Mouse (Mus musculus) hindbrain, embryonic 11.5 days (tissue): ENCODE data around the gene Fbxo31. TPM values are rescaled to one million over a fixed set of nuclear protein-coding genes. Genes with fewer than 3 reads are reported as not detected.
A peak's percentile ranks its signal among the peaks of the same experiment; 100 is the strongest.

Experiments
- ATAC-seq: fragments of 200-750 bp; cut with Nextera tagmentation; 2 replicates; pipeline ENCODE4 v1.8.0; 2017; ENCODE audit warnings: mild to moderate bottlenecking, moderate TSS enrichment, moderate library complexity; ENCODE audit not compliant: low FRiP score
- DNase-seq: peaks from one replicate; pipeline ENCODE4 v3.0.0-alpha.2; 2015; ENCODE audit warnings: low spot score
- H3K27ac ChIP-seq: fragments of 300-500 bp; sonication (generic); 2 replicates; pipeline ENCODE4 v1.5.1; 2014; ENCODE audit warnings: mild to moderate bottlenecking, low read depth, low read length
- H3K27me3 ChIP-seq: fragments of 300-500 bp; sonication (generic); 2 replicates; pipeline ENCODE4 v1.6.1; 2014; ENCODE audit warnings: mild to moderate bottlenecking, low read length, moderate library complexity, mixed read lengths; ENCODE audit not compliant: control insufficient read depth, insufficient read depth
- H3K36me3 ChIP-seq: fragments of 300-500 bp; sonication (generic); 2 replicates; pipeline ENCODE4 v1.6.1; 2014; ENCODE audit warnings: mild to moderate bottlenecking, low read length, moderate library complexity, mixed read lengths; ENCODE audit not compliant: control insufficient read depth, insufficient read depth
- H3K4me1 ChIP-seq: fragments of 300-500 bp; sonication (generic); replicated peaks from 2 replicates; pipeline ENCODE4 v1.6.1; 2014; ENCODE audit warnings: low read length, mixed read lengths; ENCODE audit not compliant: control insufficient read depth, insufficient read depth
- H3K4me2 ChIP-seq: fragments of 300-500 bp; sonication (generic); replicated peaks from 2 replicates; pipeline ENCODE4 v1.6.1; 2014; ENCODE audit warnings: mild to moderate bottlenecking, low read depth, low read length
- H3K4me3 ChIP-seq: fragments of 300-500 bp; sonication (generic); 2 replicates; pipeline ENCODE4 v1.5.1; 2014; ENCODE audit warnings: low read depth, low read length
- H3K9ac ChIP-seq: fragments of 300-500 bp; sonication (generic); 2 replicates; pipeline ENCODE4 v1.6.1; 2014; ENCODE audit warnings: low read depth, low read length
- H3K9me3 ChIP-seq: fragments of 300-500 bp; sonication (generic); 2 replicates; pipeline ENCODE4 v1.6.1; 2016; ENCODE audit warnings: low read length; ENCODE audit not compliant: control insufficient read depth
- WGBS: fragments of 180-500 bp; shearing (Covaris S2); extraction: QIAGEN DNeasy Blood & Tissue Kit; methylation state at CpG from one replicate; pipeline ENCODE4 v1.1.7; 2014; 5-methylcytosine and 5-hydroxymethylcytosine counted together
- polyA plus RNA-seq: library from polyadenylated mRNA; unstranded; fragments of >200 nt; fragmentation: Nextera tagmentation; extraction: Ambion mirVana; gene quantifications from 2 replicates; pipeline ENCODE4 v1.2.1, GENCODE M21; 2014

The Fbxo31 gene
- polyA plus RNA-seq, 1 experiment from 2014 or later: 13.2 TPM

- WGBS: 61% methylated on average over 24 of the region's 24 CpGs
- H3K4me3 ChIP-seq: no peak overlapping the region
- H3K4me2 ChIP-seq: no peak overlapping the region
- H3K9me3 ChIP-seq: no peaks in the 10 kb centered on the region
- no peaks in the 10 kb centered on the region for H3K27me3 ChIP-seq
- no peak overlapping the region for H3K27ac ChIP-seq
- no peaks in the 10 kb centered on the region for H3K36me3 ChIP-seq
- no peaks in the 10 kb centered on the region; the same call in 1 of the 2 replicates for H3K4me1 ChIP-seq
- no peak for ATAC-seq
- H3K9ac ChIP-seq: no peak overlapping the region
- DNase-seq: no peak
Observed at GRCm38 (mm10) chr8:121551065-121551985, 27.3 kb downstream of the Fbxo31 start.

- Histone ChIP-seq H3K27me3 (no peaks in the 10 kb centered on the region), H3K4me2 (no peak overlapping the region), H3K9ac (no peak overlapping the region), H3K9me3 (no peaks in the 10 kb centered on the region), H3K27ac (no peak overlapping the region), H3K36me3 (no peaks in the 10 kb centered on the region), H3K4me1 (no peaks in the 10 kb centered on the region; the same call in 1 of the 2 replicates), H3K4me3 (no peak overlapping the region)
- DNase-seq (no peak), ATAC-seq (no peak)
- 90% methylated on average over 6 of the region's 6 CpGs for WGBS
Observed at GRCm38 (mm10) chr8:121550056-121550455, 28.6 kb downstream of the Fbxo31 start.

GRCm38 (mm10) chr8:121547132-121547531 is 31.5 kb downstream of the Fbxo31 start:
- no peak overlapping the region for H3K9ac ChIP-seq
- 14% methylated on average over 7 of the region's 7 CpGs for WGBS
- DNase-seq (peak; percentile 90), ATAC-seq (peak; percentile 38; the same call in 1 of the 2 replicates)
- H3K9me3 ChIP-seq: no peaks in the 10 kb centered on the region
- no peak overlapping the region for H3K27ac ChIP-seq
- no peak overlapping the region for H3K4me2 ChIP-seq
- no peaks in the 10 kb centered on the region for H3K36me3 ChIP-seq
- H3K4me3 ChIP-seq: no peak overlapping the region
- H3K27me3 ChIP-seq: no peaks in the 10 kb centered on the region
- H3K4me1 ChIP-seq: no peaks in the 10 kb centered on the region; the same call in 1 of the 2 replicates

- Histone ChIP-seq H3K4me1 (no peaks in the 10 kb centered on the region), H3K4me2 (no peak overlapping the region), H3K36me3 (no peaks in the 10 kb centered on the region), H3K9me3 (no peaks in the 10 kb centered on the region), H3K27ac (no peak overlapping the region), H3K9ac (no peak overlapping the region), H3K4me3 (no peak overlapping the region), H3K27me3 (no peaks in the 10 kb centered on the region)
- 80% methylated on average over 11 of the region's 11 CpGs for WGBS
- DNase-seq: no peak
- ATAC-seq: no peak
Observed at GRCm38 (mm10) chr8:121544936-121545335, 33.7 kb downstream of the Fbxo31 start.

GRCm38 (mm10) chr8:121544276-121544785 is 34.3 kb downstream of the Fbxo31 start, which contains the start of gene 1700018B08Rik:
Gene 1700018B08Rik (minus strand): TSS chr8:121544320.
- DNase-seq (no peak), ATAC-seq (no peak)
- Histone ChIP-seq H3K9ac (no peak within 1 kb of the TSS), H3K36me3 (no peaks in the 10 kb centered on the region), H3K9me3 (no peaks in the 10 kb centered on the region), H3K27me3 (no peaks in the 10 kb centered on the region), H3K4me1 (no peaks in the 10 kb centered on the region), H3K4me2 (no peak within 1 kb of the TSS), H3K27ac (no peak within 1 kb of the TSS), H3K4me3 (no peak within 1 kb of the TSS)
- WGBS: 86% methylated on average over 12 of the region's 12 CpGs

- 54% methylated on average over 13 of the region's 13 CpGs for WGBS
- Histone ChIP-seq H3K9me3 (no peaks in the 10 kb centered on the region), H3K4me1 (no peaks in the 10 kb centered on the region), H3K4me3 (no peak overlapping the region), H3K4me2 (no peak overlapping the region), H3K9ac (no peak overlapping the region), H3K27me3 (0 out of 2 replicates have a peak, but pooled peaks cover 2% of the 10 kb centered on the region), H3K27ac (no peak overlapping the region), H3K36me3 (no peaks in the 10 kb centered on the region)
- DNase-seq (no peak), ATAC-seq (no peak)
Observed at GRCm38 (mm10) chr8:121542901-121543300, 35.7 kb downstream of the Fbxo31 start.

GRCm38 (mm10) chr8:121541862-121542261 is 36.7 kb downstream of the Fbxo31 start:
- Histone ChIP-seq H3K27me3 (0 out of 2 replicates have a peak, but pooled peaks cover 2% of the 10 kb centered on the region), H3K9ac (no peak overlapping the region), H3K4me3 (no peak overlapping the region), H3K36me3 (no peaks in the 10 kb centered on the region), H3K4me1 (no peaks in the 10 kb centered on the region), H3K27ac (no peak overlapping the region), H3K9me3 (no peaks in the 10 kb centered on the region), H3K4me2 (no peak overlapping the region)
- 80% methylated on average over 19 of the region's 19 CpGs for WGBS
- DNase-seq: no peak
- ATAC-seq: no peak

GRCm38 (mm10) chr8:121532381-121532780 is 46.2 kb downstream of the Fbxo31 start:
- no peak overlapping the region for H3K4me2 ChIP-seq
- ATAC-seq: no peak
- WGBS: 47% methylated on average over 5 of the region's 5 CpGs

More at GRCm38 (mm10) chr8:121532381-121532780, 46.2 kb downstream of the Fbxo31 start:
- Histone ChIP-seq H3K27ac (no peak overlapping the region), H3K27me3 (no peaks in the 10 kb centered on the region), H3K36me3 (no peaks in the 10 kb centered on the region), H3K9me3 (no peaks in the 10 kb centered on the region), H3K9ac (no peak overlapping the region), H3K4me1 (no peaks in the 10 kb centered on the region), H3K4me3 (no peak overlapping the region)
- peak; percentile 66 for DNase-seq
